Mouse (Mus musculus): ENCODE data around the gene Lif. TPM values are rescaled to one million over a fixed set of nuclear protein-coding genes. Genes with fewer than 3 reads are reported as not detected.

Lif gene
- polyA plus RNA-seq (2012; rRNA removed), result 0.02 TPM in 1 of 2 replicates, not detected in the other
- not detected in 2 replicates for polyA plus RNA-seq (2014; fragmentation: Nextera tagmentation; extraction: Ambion mirVana)

- H3K9ac ChIP-seq (replicated peaks), result no peak within 1 kb of the TSS
- no peaks in the 10 kb centered on the region for H3K27me3 ChIP-seq (ENCODE audit: control insufficient read depth, insufficient read depth, low read length)
- 52% methylated on average over 11 of the region's 11 CpGs for WGBS (ENCODE audit: insufficient replicate concordance)
- TF ChIP-seq EP300 (IDR thresholded peaks at IDR 0.05; ENCODE audit: low read depth), result no peak
- no peak for TF ChIP-seq CTCF (IDR thresholded peaks at IDR 0.05; ENCODE audit: low read depth)
- H3K9me3 ChIP-seq (ENCODE audit: control insufficient read depth, low read length), result no peaks in the 10 kb centered on the region
- no peaks in the 10 kb centered on the region for H3K36me3 ChIP-seq (replicated peaks; ENCODE audit: control insufficient read depth, insufficient read depth, low read depth)
- ATAC-seq (ENCODE audit: insufficient read depth) (no peak), DNase-seq (ENCODE audit: low read depth in 3 of 3, low spot score in 3 of 3) (no peak)
- no peak within 1 kb of the TSS for H3K27ac ChIP-seq
- H3K4me3 ChIP-seq (ENCODE audit: insufficient read depth in 1 of 2, low read depth in 2 of 2, low read length in 2 of 2), result no peak within 1 kb of the TSS
- no peak within 1 kb of the TSS; the same call in 1 of the 2 replicates for H3K4me2 ChIP-seq (ENCODE audit: low read depth)
- peaks cover 0 to 2% of the 10 kb centered on the region in 2 experiments; a peak in 2 of 4 replicates for H3K4me1 ChIP-seq (replicated peaks; ENCODE audit: control insufficient read depth in 2 of 2, insufficient read depth in 2 of 2, low read length in 1 of 2)
Measured at GRCm38 (mm10) chr11:4256846-4257607, at the start of gene Lif. Lif (plus strand) TSS chr11:4257557.

- Histone ChIP-seq H3K27me3 (ENCODE audit: control insufficient read depth, insufficient read depth, low read length) (no peaks in the 10 kb centered on the region), H3K4me3 (ENCODE audit: insufficient read depth in 1 of 2, low read depth in 2 of 2, low read length in 2 of 2) (no peak overlapping the region), H3K9ac (replicated peaks) (no peak overlapping the region), H3K27ac (no peak overlapping the region), H3K36me3 (replicated peaks; ENCODE audit: control insufficient read depth, insufficient read depth, low read depth) (no peaks in the 10 kb centered on the region), H3K9me3 (ENCODE audit: control insufficient read depth, low read length) (no peaks in the 10 kb centered on the region), H3K4me1 (replicated peaks; ENCODE audit: control insufficient read depth in 2 of 2, insufficient read depth in 2 of 2, low read length in 1 of 2) (peaks cover 0 to 7% of the 10 kb centered on the region in 2 experiments; a peak in 2 of 4 replicates), H3K4me2 (ENCODE audit: low read depth) (no peak overlapping the region)
- WGBS (ENCODE audit: insufficient replicate concordance), result 78% methylated on average over 9 of the region's 9 CpGs
- no peak for TF ChIP-seq CTCF (IDR thresholded peaks at IDR 0.05; ENCODE audit: low read depth)
- no peak for TF ChIP-seq EP300 (IDR thresholded peaks at IDR 0.05; ENCODE audit: low read depth)
- no peak for ATAC-seq (ENCODE audit: insufficient read depth)
- no peak for DNase-seq (ENCODE audit: low read depth in 3 of 3, low spot score in 3 of 3)
Measured at GRCm38 (mm10) chr11:4207655-4208054, 49.7 kb upstream of the Lif start.

GRCm38 (mm10) chr11:4209556-4209955, 47.8 kb upstream of the Lif start:
- ATAC-seq (ENCODE audit: insufficient read depth), result no peak
- H3K9me3 ChIP-seq (ENCODE audit: control insufficient read depth, low read length), result no peaks in the 10 kb centered on the region
- H3K9ac ChIP-seq (replicated peaks), result no peak overlapping the region
- 62% methylated on average over 5 of the region's 5 CpGs for WGBS (ENCODE audit: insufficient replicate concordance)
- DNase-seq (ENCODE audit: low read depth in 3 of 3, low spot score in 3 of 3), result no peak
- H3K4me2 ChIP-seq (ENCODE audit: low read depth), result no peak overlapping the region
- TF ChIP-seq CTCF (IDR thresholded peaks at IDR 0.05; ENCODE audit: low read depth) (peak; percentile 66), EP300 (IDR thresholded peaks at IDR 0.05; ENCODE audit: low read depth) (no peak)
- no peaks in the 10 kb centered on the region for H3K4me1 ChIP-seq (replicated peaks; ENCODE audit: control insufficient read depth in 2 of 2, insufficient read depth in 2 of 2, low read length in 1 of 2)
- no peaks in the 10 kb centered on the region for H3K36me3 ChIP-seq (replicated peaks; ENCODE audit: control insufficient read depth, insufficient read depth, low read depth)
- H3K4me3 ChIP-seq (ENCODE audit: insufficient read depth in 1 of 2, low read depth in 2 of 2, low read length in 2 of 2), result no peak overlapping the region
- no peak overlapping the region for H3K27ac ChIP-seq
- no peaks in the 10 kb centered on the region for H3K27me3 ChIP-seq (ENCODE audit: control insufficient read depth, insufficient read depth, low read length)

- Histone ChIP-seq H3K9ac (replicated peaks) (no peak overlapping the region), H3K9me3 (ENCODE audit: control insufficient read depth, low read length) (no peaks in the 10 kb centered on the region), H3K27ac (no peak overlapping the region), H3K27me3 (ENCODE audit: control insufficient read depth, insufficient read depth, low read length) (no peaks in the 10 kb centered on the region), H3K36me3 (replicated peaks; ENCODE audit: control insufficient read depth, insufficient read depth, low read depth) (no peaks in the 10 kb centered on the region), H3K4me1 (replicated peaks; ENCODE audit: control insufficient read depth in 2 of 2, insufficient read depth in 2 of 2, low read length in 1 of 2) (no peaks in the 10 kb centered on the region), H3K4me3 (ENCODE audit: insufficient read depth in 1 of 2, low read depth in 2 of 2, low read length in 2 of 2) (no peak overlapping the region), H3K4me2 (ENCODE audit: low read depth) (no peak overlapping the region)
- DNase-seq (ENCODE audit: low read depth in 3 of 3, low spot score in 3 of 3) (no peak), ATAC-seq (ENCODE audit: insufficient read depth) (no peak)
- TF ChIP-seq CTCF (IDR thresholded peaks at IDR 0.05; ENCODE audit: low read depth) (no peak), EP300 (IDR thresholded peaks at IDR 0.05; ENCODE audit: low read depth) (no peak)
- 63% methylated on average over 1 of the region's 1 CpGs for WGBS (ENCODE audit: insufficient replicate concordance)
Measured at GRCm38 (mm10) chr11:4210786-4211185, 46.6 kb upstream of the Lif start.

GRCm38 (mm10) chr11:4213107-4213506, 44.2 kb upstream of the Lif start:
- Histone ChIP-seq H3K4me2 (ENCODE audit: low read depth) (no peak overlapping the region), H3K4me3 (ENCODE audit: insufficient read depth in 1 of 2, low read depth in 2 of 2, low read length in 2 of 2) (no peak overlapping the region), H3K36me3 (replicated peaks; ENCODE audit: control insufficient read depth, insufficient read depth, low read depth) (no peaks in the 10 kb centered on the region), H3K27ac (no peak overlapping the region), H3K27me3 (ENCODE audit: control insufficient read depth, insufficient read depth, low read length) (no peaks in the 10 kb centered on the region), H3K9me3 (ENCODE audit: control insufficient read depth, low read length) (no peaks in the 10 kb centered on the region), H3K4me1 (replicated peaks; ENCODE audit: control insufficient read depth in 2 of 2, insufficient read depth in 2 of 2, low read length in 1 of 2) (peaks cover 4 to 6% of the 10 kb centered on the region in 2 experiments; a peak in 3 of 4 replicates), H3K9ac (replicated peaks) (no peak overlapping the region)
- WGBS (ENCODE audit: insufficient replicate concordance), result 85% methylated on average over 10 of the region's 10 CpGs
- DNase-seq (ENCODE audit: low read depth in 3 of 3, low spot score in 3 of 3) (no peak), ATAC-seq (ENCODE audit: insufficient read depth) (no peak)
- TF ChIP-seq EP300 (IDR thresholded peaks at IDR 0.05; ENCODE audit: low read depth) (no peak), CTCF (IDR thresholded peaks at IDR 0.05; ENCODE audit: low read depth) (no peak)

All from liver, embryonic 14.5 days (tissue).